Mouse (Mus musculus): Measurements from ENCODE around the gene Gm20449. TPM values are rescaled to one million over a fixed set of nuclear protein-coding genes. Genes with fewer than 3 reads are reported as not detected.
"Not testable (repeated sequence)": the region's sequence is repeated elsewhere in the genome, so short reads cannot be mapped to it uniquely, and the experiment has no call there.

The Gm20449 gene
- polyA plus RNA-seq (2015; fragmentation: Nextera tagmentation; extraction: Ambion mirVana) = 0.04 and 0.05 TPM in 2 replicates

- peak; percentile 89 for DNase-seq (ENCODE audit: low spot score)
These were observed at the start of gene Gm20449, which contains the start of gene AW146154 for GRCm38 (mm10) chr7:41499389-41500049. Gm20449 (minus strand) TSS chr7:41499417. AW146154 (minus strand) TSS chr7:41499890.

GRCm38 (mm10) chr7:41512672-41513071 is 13.5 kb upstream of the Gm20449 start:
- DNase-seq (ENCODE audit: low spot score) = no peak

GRCm38 (mm10) chr7:41512207-41512606 is 13.0 kb upstream of the Gm20449 start:
- DNase-seq (ENCODE audit: low spot score) = no peak

- DNase-seq (ENCODE audit: low spot score) = no peak
These were observed 3.2 kb upstream of the Gm20449 start for GRCm38 (mm10) chr7:41502402-41502801.

- DNase-seq (ENCODE audit: low spot score) = peak; percentile 51
These were observed 1.1 kb upstream of the Gm20449 start for GRCm38 (mm10) chr7:41500151-41500934.

GRCm38 (mm10) chr7:41499018-41499388 is 214 bp downstream of the Gm20449 start:
- peak; percentile 25 for DNase-seq (ENCODE audit: low spot score)

- DNase-seq (ENCODE audit: low spot score) = not testable (repeated sequence)
These were observed 753 bp downstream of the Gm20449 start for GRCm38 (mm10) chr7:41498464-41498863.

- DNase-seq (ENCODE audit: low spot score) = no peak
These were observed 1.3 kb downstream of the Gm20449 start for GRCm38 (mm10) chr7:41497871-41498270.

- DNase-seq (ENCODE audit: low spot score) = no peak
These were observed 47.4 kb downstream of the Gm20449 start for GRCm38 (mm10) chr7:41451864-41452263.

GRCm38 (mm10) chr7:41448596-41448995 is 50.6 kb downstream of the Gm20449 start, which contains the start of gene Vmn2r57:
Vmn2r57 (minus strand) TSS chr7:41448696.
- DNase-seq (ENCODE audit: low spot score) = not testable (repeated sequence)

GRCm38 (mm10) chr7:41394130-41394529 is 105.1 kb downstream of the Gm20449 start:
- no peak for DNase-seq (ENCODE audit: low spot score)

GRCm38 (mm10) chr7:41393048-41393971 is 105.9 kb downstream of the Gm20449 start, which contains the start of gene AI987944:
AI987944 (minus strand) TSS chr7:41393379.
- DNase-seq (ENCODE audit: low spot score) = peak; percentile 93

Other genes with a start within 250 kb of the Gm20449 start
- gene AI987944, start 106.0 kb downstream of the Gm20449 start, polyA plus RNA-seq (2015; fragmentation: Nextera tagmentation; extraction: Ambion mirVana) = 14.8 and 15.2 TPM in 2 replicates
- gene Vmn2r57, start 50.7 kb downstream of the Gm20449 start, polyA plus RNA-seq (2015; fragmentation: Nextera tagmentation; extraction: Ambion mirVana) = 0.07 and 0.13 TPM in 2 replicates
- 10.8 and 12.5 TPM in 2 replicates for gene AW146154, start 473 bp upstream of the Gm20449 start, polyA plus RNA-seq (2015; fragmentation: Nextera tagmentation; extraction: Ambion mirVana)
- 0.09 TPM in 1 of 2 replicates, not detected in the other for gene Gm6871, start 74.2 kb upstream of the Gm20449 start, polyA plus RNA-seq (2015; fragmentation: Nextera tagmentation; extraction: Ambion mirVana)
- 12.1 and 13.0 TPM in 2 replicates for gene 2610021A01Rik, start 99.8 kb upstream of the Gm20449 start, polyA plus RNA-seq (2015; fragmentation: Nextera tagmentation; extraction: Ambion mirVana)
- gene Zfp788, start 133.8 kb upstream of the Gm20449 start, polyA plus RNA-seq (2015; fragmentation: Nextera tagmentation; extraction: Ambion mirVana) = 8.4 and 8.8 TPM in 2 replicates